Mouse (Mus musculus): Measurements from ENCODE around the gene Gm11985. TPM values are rescaled to one million over a fixed set of nuclear protein-coding genes. Genes with fewer than 3 reads are reported as not detected.

The Gm11985 gene
- polyA plus RNA-seq, 1 experiment: not detected

DNA sequence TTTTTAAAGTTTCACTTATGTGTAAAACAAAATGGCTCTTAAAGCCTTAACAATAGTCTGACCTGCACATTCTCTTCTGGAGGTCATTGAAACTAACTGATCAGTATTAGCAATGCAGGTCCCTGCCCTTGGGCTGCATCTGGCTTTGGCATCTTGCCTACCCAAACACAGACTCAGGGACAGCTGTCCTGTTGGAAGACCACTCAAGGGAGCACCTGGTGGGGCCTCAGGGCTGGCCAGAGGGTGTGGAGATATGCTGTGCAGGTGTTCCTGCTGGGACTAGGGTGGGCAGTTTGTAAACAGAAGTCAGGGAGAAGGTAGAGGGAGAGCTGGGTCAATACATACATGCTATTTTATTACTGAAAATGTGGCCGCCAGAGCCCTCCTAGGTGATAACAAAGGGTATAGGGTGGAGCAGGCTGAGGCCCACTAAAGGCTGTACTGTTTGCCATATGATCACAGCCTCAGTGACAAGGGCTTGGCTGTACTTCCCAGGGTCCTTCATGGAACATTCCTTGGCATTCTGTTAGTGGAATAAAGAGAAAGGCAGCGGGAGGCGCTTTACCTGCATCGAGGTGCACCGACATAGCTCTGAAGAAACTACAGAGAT is 52.0 kb downstream of the Gm11985 start:
- H3K27me3 ChIP-seq (ENCODE audit: control insufficient read depth): no peaks in the 10 kb centered on the region
- TF ChIP-seq TAL1 (IDR thresholded peaks at IDR 0.05; ENCODE audit: low read length) (no peak), GATA1 (IDR thresholded peaks at IDR 0.05; ENCODE audit: low read length) (no peak)
- H3K36me3 ChIP-seq (ENCODE audit: control insufficient read depth): no peaks in the 10 kb centered on the region
- H3K4me3 ChIP-seq (replicated peaks): no peak overlapping the region
- H3K9me3 ChIP-seq (ENCODE audit: control insufficient read depth, low read length): no peaks in the 10 kb centered on the region
- peaks cover 5% of the 10 kb centered on the region for H3K4me1 ChIP-seq (ENCODE audit: control insufficient read depth)

GRCm38 (mm10) chr11:7135763-7136162 is 52.6 kb downstream of the Gm11985 start:
- Histone ChIP-seq H3K36me3 (ENCODE audit: control insufficient read depth) (no peaks in the 10 kb centered on the region), H3K27me3 (ENCODE audit: control insufficient read depth) (no peaks in the 10 kb centered on the region), H3K4me1 (ENCODE audit: control insufficient read depth) (peaks cover 5% of the 10 kb centered on the region), H3K9me3 (ENCODE audit: control insufficient read depth, low read length) (no peaks in the 10 kb centered on the region), H3K4me3 (replicated peaks) (no peak overlapping the region)
- TF ChIP-seq TAL1 (IDR thresholded peaks at IDR 0.05; ENCODE audit: low read length): no peak
- no peak for TF ChIP-seq GATA1 (IDR thresholded peaks at IDR 0.05; ENCODE audit: low read length)

- H3K27me3 ChIP-seq (ENCODE audit: control insufficient read depth): no peaks in the 10 kb centered on the region
- no peaks in the 10 kb centered on the region for H3K9me3 ChIP-seq (ENCODE audit: control insufficient read depth, low read length)
- no peak overlapping the region for H3K4me3 ChIP-seq (replicated peaks)
- H3K36me3 ChIP-seq (ENCODE audit: control insufficient read depth): no peaks in the 10 kb centered on the region
- H3K4me1 ChIP-seq (ENCODE audit: control insufficient read depth): peaks cover 5% of the 10 kb centered on the region
- TF ChIP-seq TAL1 (IDR thresholded peaks at IDR 0.05; ENCODE audit: low read length) (no peak), GATA1 (IDR thresholded peaks at IDR 0.05; ENCODE audit: low read length) (no peak)
Measured at GRCm38 (mm10) chr11:7135301-7135700, 53.1 kb downstream of the Gm11985 start.

- TF ChIP-seq TAL1 (IDR thresholded peaks at IDR 0.05; ENCODE audit: low read length) (no peak), GATA1 (IDR thresholded peaks at IDR 0.05; ENCODE audit: low read length) (no peak)
- H3K4me1 ChIP-seq (ENCODE audit: control insufficient read depth): peaks cover 5% of the 10 kb centered on the region
- H3K27me3 ChIP-seq (ENCODE audit: control insufficient read depth): no peaks in the 10 kb centered on the region
- no peak overlapping the region for H3K4me3 ChIP-seq (replicated peaks)
- H3K9me3 ChIP-seq (ENCODE audit: control insufficient read depth, low read length): no peaks in the 10 kb centered on the region
- no peaks in the 10 kb centered on the region for H3K36me3 ChIP-seq (ENCODE audit: control insufficient read depth)
Measured at GRCm38 (mm10) chr11:7134319-7134718, 54.0 kb downstream of the Gm11985 start.

- peaks cover 3% of the 10 kb centered on the region for H3K4me1 ChIP-seq (ENCODE audit: control insufficient read depth)
- H3K4me3 ChIP-seq (replicated peaks): no peak overlapping the region
- H3K36me3 ChIP-seq (ENCODE audit: control insufficient read depth): no peaks in the 10 kb centered on the region
- no peaks in the 10 kb centered on the region for H3K9me3 ChIP-seq (ENCODE audit: control insufficient read depth, low read length)
- no peaks in the 10 kb centered on the region for H3K27me3 ChIP-seq (ENCODE audit: control insufficient read depth)
- TF ChIP-seq GATA1 (IDR thresholded peaks at IDR 0.05; ENCODE audit: low read length) (no peak), TAL1 (IDR thresholded peaks at IDR 0.05; ENCODE audit: low read length) (no peak)
Measured at GRCm38 (mm10) chr11:7133736-7134135, 54.6 kb downstream of the Gm11985 start.

Other genes with a start within 250 kb of the Gm11985 start
- under 0.01 TPM in 1 of 2 replicates, not detected in the other for gene Adcy1, start 125.1 kb downstream of the Gm11985 start, polyA plus RNA-seq (2012)
- 0.08 and 0.11 TPM in 2 replicates for gene Igfbp1, start 9.2 kb upstream of the Gm11985 start, polyA plus RNA-seq (2012)
- 0.03 TPM in 1 of 2 replicates, not detected in the other for gene Igfbp3, start 25.4 kb upstream of the Gm11985 start, polyA plus RNA-seq (2012)